Mouse (Mus musculus): Measurements from ENCODE around the gene Arsb.

GRCm38 (mm10) chr13:93902126-93902525, 130.7 kb downstream of the Arsb start:
- TF ChIP-seq EP300 (optimal IDR thresholded peaks at IDR 0.05) (no peak), CTCF (IDR thresholded peaks at IDR 0.05; ENCODE audit: low read depth) (no peak)

Data from stomach, postnatal 0 days (tissue).